Mouse (Mus musculus) ovary, postnatal 36 days (tissue): ENCODE measurements at regions not wholly inside any gene's neighbourhood (a gene's known extent, or its start where the extent isn't known, plus 50 kb on each side); places are given as distances from the start of the nearest gene placed in this dataset.

Experiments
- DNase-seq: peaks from one replicate; pipeline ENCODE4 v3.0.0; 2022; ENCODE audit warnings: low spot score, mixed read lengths

- no peak for DNase-seq
Observed at GRCm38 (mm10) chr2:115119429-115120205, 461.9 kb upstream of the BC052040 start.

GRCm38 (mm10) chr2:115120206-115120503 is 461.4 kb upstream of the BC052040 start:
- no peak for DNase-seq

GRCm38 (mm10) chr2:115126625-115127369 is 454.7 kb upstream of the BC052040 start:
- no peak for DNase-seq

GRCm38 (mm10) chr2:115131746-115132145 is 449.8 kb upstream of the BC052040 start:
- DNase-seq = no peak

- DNase-seq = no peak
Observed at GRCm38 (mm10) chr2:115132165-115132592, 449.3 kb upstream of the BC052040 start.

GRCm38 (mm10) chr2:115141416-115141815 is 440.1 kb upstream of the BC052040 start:
- no peak for DNase-seq

GRCm38 (mm10) chr2:115172111-115172510 is 409.4 kb upstream of the BC052040 start:
- no peak for DNase-seq

- DNase-seq = no peak
Observed at GRCm38 (mm10) chr2:115177076-115177475, 404.4 kb upstream of the BC052040 start.

GRCm38 (mm10) chr2:115177896-115178295 is 403.6 kb upstream of the BC052040 start:
- DNase-seq = no peak

GRCm38 (mm10) chr2:115211191-115211590 is 370.3 kb upstream of the BC052040 start:
- DNase-seq = no peak

GRCm38 (mm10) chr2:115213181-115213970 is 368.1 kb upstream of the BC052040 start:
- DNase-seq = no peak

GRCm38 (mm10) chr2:115214292-115214691 is 367.2 kb upstream of the BC052040 start:
- no peak for DNase-seq

GRCm38 (mm10) chr2:115230041-115230440 is 351.5 kb upstream of the BC052040 start:
- no peak for DNase-seq

- DNase-seq = no peak
Observed at GRCm38 (mm10) chr2:115247673-115248072, 333.8 kb upstream of the BC052040 start.

- DNase-seq = no peak
Observed at GRCm38 (mm10) chr2:115250019-115250807, 331.3 kb upstream of the BC052040 start.

- no peak for DNase-seq
Observed at GRCm38 (mm10) chr2:115257391-115257790, 324.1 kb upstream of the BC052040 start.

- DNase-seq = no peak
Observed at GRCm38 (mm10) chr2:115268247-115268646, 313.3 kb upstream of the BC052040 start.

- DNase-seq = no peak
Observed at GRCm38 (mm10) chr2:115277421-115277820, 304.1 kb upstream of the BC052040 start.

- no peak for DNase-seq
Observed at GRCm38 (mm10) chr2:115293020-115293419, 288.5 kb upstream of the BC052040 start.

- DNase-seq = no peak
Observed at GRCm38 (mm10) chr2:115297463-115297862, 284.1 kb upstream of the BC052040 start.

- no peak for DNase-seq
Observed at GRCm38 (mm10) chr2:115307248-115307647, 274.3 kb upstream of the BC052040 start.
